Mouse (Mus musculus): ENCODE data around the gene Klrb1. TPM values are rescaled to one million over a fixed set of nuclear protein-coding genes. Genes with fewer than 3 reads are reported as not detected.
"Not testable (repeated sequence)": the region's sequence is repeated elsewhere in the genome, so short reads cannot be mapped to it uniquely, and the experiment has no call there.

The Klrb1 gene
- not detected in 2 replicates for polyA plus RNA-seq (2014; fragmentation: Nextera tagmentation; extraction: Ambion mirVana)

DNA sequence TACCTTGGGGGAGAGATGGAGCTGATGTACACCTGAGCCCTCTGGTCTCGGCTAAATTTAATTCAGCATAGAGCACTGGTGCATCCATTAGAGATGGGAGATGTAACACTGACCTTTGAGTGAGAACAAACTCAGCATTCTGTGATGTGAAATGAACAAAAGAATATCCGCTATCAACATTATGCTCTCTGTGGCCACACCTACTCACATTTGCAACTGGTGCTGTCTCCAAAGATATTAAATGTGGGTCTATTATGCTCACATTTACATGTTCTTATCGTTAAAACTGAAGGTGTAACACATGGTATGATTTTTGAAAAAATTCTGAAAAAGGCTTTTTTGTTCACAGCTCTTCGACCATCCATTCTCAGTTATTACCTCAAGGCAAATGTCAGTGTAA is at the start of gene Klrb1:
Gene Klrb1, minus strand, starts transcription at position 101 of the 400 bp plus-strand sequence.
- H3K36me3 ChIP-seq (ENCODE audit: insufficient read depth), result no peaks in the 10 kb centered on the region
- DNase-seq (no peak), ATAC-seq (ENCODE audit: insufficient read depth) (no peak)
- H3K27me3 ChIP-seq (ENCODE audit: insufficient read depth, low read length), result no peaks in the 10 kb centered on the region
- H3K4me3 ChIP-seq (ENCODE audit: low read depth, low read length), result no peak within 1 kb of the TSS
- no peaks in the 10 kb centered on the region for H3K9me3 ChIP-seq (ENCODE audit: low read depth, low read length)
- H3K9ac ChIP-seq, result no peak within 1 kb of the TSS
- H3K27ac ChIP-seq (ENCODE audit: low read depth), result no peak within 1 kb of the TSS
- H3K4me1 ChIP-seq (ENCODE audit: insufficient read depth), result no peaks in the 10 kb centered on the region
- 82% methylated on average over 4 of the region's 4 CpGs for WGBS
- no peak for TF ChIP-seq CTCF (IDR thresholded peaks at IDR 0.05; ENCODE audit: low read depth)
- H3K4me2 ChIP-seq, result no peak within 1 kb of the TSS

DNA sequence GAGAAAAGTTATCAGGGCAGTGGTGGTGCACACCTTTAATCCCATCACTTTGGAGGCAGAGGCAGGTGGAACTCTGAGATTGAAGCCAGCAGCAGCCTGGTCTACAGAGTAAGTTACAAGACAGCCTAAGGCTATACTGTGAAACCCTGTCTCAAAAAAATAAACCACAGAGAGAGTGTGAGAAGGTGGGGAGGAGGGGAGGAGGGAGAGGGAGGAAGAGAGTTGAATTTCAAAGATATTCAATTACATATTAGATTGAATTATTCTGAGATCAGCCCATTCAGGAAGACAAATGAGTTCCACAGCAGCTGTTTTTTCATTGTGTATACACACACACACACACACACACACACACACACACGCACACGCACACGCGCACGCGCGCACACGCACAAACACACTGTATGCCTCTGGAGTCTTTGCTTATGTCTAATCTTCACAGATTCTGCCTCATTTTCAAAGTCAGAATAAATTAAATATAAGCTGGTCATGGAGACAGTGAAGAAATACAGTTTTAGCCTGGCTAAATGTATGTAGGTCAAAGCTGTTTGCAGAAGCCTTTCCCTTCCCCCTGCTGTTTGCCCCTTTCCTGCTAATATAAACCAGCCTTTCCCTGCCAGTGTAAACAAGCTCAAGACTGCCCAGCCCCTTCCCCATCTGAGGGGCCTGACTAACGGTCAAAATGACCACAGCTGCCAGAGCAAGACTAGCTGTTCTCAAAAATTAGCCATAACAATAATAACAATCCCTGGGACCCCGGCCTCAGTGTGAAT is 46.8 kb upstream of the Klrb1 start:
- peak; percentile 69 for ATAC-seq (ENCODE audit: insufficient read depth)
- no peak for TF ChIP-seq CTCF (IDR thresholded peaks at IDR 0.05; ENCODE audit: low read depth)
- H3K36me3 ChIP-seq (ENCODE audit: insufficient read depth), result no peaks in the 10 kb centered on the region
- H3K27ac ChIP-seq (ENCODE audit: low read depth), result peak overlapping the region; percentile 55
- H3K9ac ChIP-seq, result no peak overlapping the region
- 34% methylated on average over 10 of the region's 10 CpGs for WGBS
- H3K27me3 ChIP-seq (ENCODE audit: insufficient read depth, low read length), result no peaks in the 10 kb centered on the region
- peak; percentile 70 for DNase-seq
- H3K4me2 ChIP-seq, result peak overlapping the region; percentile 41
- no peaks in the 10 kb centered on the region for H3K4me1 ChIP-seq (ENCODE audit: insufficient read depth)
- H3K4me3 ChIP-seq (ENCODE audit: low read depth, low read length), result no peak overlapping the region
- no peaks in the 10 kb centered on the region; the same call in 1 of the 2 replicates for H3K9me3 ChIP-seq (ENCODE audit: low read depth, low read length)

DNA sequence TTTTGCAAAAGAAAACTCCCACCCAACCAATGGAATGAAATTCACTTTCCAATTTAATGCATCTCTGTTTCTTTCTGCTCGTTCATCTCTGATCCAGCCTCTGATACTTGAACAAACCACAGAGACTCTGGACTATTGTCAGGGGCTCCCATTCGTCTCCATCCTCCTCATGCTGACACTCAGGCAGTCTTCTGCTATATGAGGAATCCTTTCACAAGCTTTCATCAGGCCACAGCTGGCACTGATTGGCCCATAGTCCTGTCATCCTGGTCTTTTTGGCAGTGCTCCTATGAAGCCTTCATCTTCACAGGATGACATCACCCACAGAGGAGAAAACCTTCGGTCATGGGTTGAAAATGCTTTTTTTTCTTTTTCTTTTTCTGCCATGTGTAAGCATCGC is 45.2 kb upstream of the Klrb1 start:
- ATAC-seq (ENCODE audit: insufficient read depth) (no peak), DNase-seq (no peak)
- Histone ChIP-seq H3K27me3 (ENCODE audit: insufficient read depth, low read length) (no peaks in the 10 kb centered on the region), H3K4me2 (no peak overlapping the region), H3K9me3 (ENCODE audit: low read depth, low read length) (no peaks in the 10 kb centered on the region; the same call in 1 of the 2 replicates), H3K27ac (ENCODE audit: low read depth) (no peak overlapping the region), H3K4me3 (ENCODE audit: low read depth, low read length) (no peak overlapping the region), H3K9ac (no peak overlapping the region), H3K36me3 (ENCODE audit: insufficient read depth) (no peaks in the 10 kb centered on the region), H3K4me1 (ENCODE audit: insufficient read depth) (no peaks in the 10 kb centered on the region)
- WGBS, result 69% methylated on average over 4 of the region's 4 CpGs
- no peak for TF ChIP-seq CTCF (IDR thresholded peaks at IDR 0.05; ENCODE audit: low read depth)

DNA sequence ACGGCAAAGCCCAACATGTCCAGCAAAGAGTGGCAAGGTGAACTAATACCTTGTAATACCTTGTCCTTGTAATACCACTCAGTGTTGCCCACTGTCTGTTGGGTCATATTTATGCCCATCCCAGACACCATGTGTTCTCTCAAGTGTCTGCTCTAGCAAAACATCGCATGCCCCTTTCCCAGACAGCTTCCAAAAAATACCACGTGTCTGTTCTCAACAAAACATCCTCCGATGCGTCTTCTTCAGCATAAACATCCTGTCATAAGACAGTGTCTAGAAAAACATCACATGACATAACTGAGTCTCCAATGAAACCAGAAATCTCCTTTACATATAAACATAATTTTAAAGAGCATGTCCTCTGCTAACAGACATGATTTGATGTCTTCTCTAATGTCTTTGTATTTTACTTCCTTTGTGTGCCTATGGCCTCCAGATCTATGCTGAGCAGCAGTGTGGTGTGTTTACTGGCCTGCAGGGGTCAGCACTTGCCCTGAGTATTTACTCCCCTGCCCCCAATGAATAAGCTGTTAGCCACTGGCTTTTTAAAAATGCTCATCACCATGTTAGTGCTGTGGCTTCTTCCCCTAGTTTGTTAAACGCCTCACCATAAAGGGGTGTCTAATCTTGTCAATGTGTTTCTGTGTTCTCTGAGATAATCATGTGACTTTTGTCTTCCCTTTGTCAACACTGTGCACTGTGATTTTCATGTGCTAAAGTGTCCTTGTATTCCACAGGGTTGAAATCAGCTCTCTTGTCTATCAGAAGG is 43.8 kb upstream of the Klrb1 start:
- H3K27ac ChIP-seq (ENCODE audit: low read depth), result 0 out of 2 replicates have a peak overlapping the region, but pooled peaks have one; percentile 24
- not testable (repeated sequence) for H3K36me3 ChIP-seq (ENCODE audit: insufficient read depth); H3K4me1 ChIP-seq (ENCODE audit: insufficient read depth); H3K27me3 ChIP-seq (ENCODE audit: insufficient read depth, low read length); ATAC-seq (ENCODE audit: insufficient read depth); H3K9ac ChIP-seq; H3K9me3 ChIP-seq (ENCODE audit: low read depth, low read length); H3K4me2 ChIP-seq; H3K4me3 ChIP-seq (ENCODE audit: low read depth, low read length)
- peak; percentile 79 for DNase-seq
- peak; percentile 68 for TF ChIP-seq CTCF (IDR thresholded peaks at IDR 0.05; ENCODE audit: low read depth)
- 37% methylated on average over 6 of the region's 6 CpGs for WGBS

DNA sequence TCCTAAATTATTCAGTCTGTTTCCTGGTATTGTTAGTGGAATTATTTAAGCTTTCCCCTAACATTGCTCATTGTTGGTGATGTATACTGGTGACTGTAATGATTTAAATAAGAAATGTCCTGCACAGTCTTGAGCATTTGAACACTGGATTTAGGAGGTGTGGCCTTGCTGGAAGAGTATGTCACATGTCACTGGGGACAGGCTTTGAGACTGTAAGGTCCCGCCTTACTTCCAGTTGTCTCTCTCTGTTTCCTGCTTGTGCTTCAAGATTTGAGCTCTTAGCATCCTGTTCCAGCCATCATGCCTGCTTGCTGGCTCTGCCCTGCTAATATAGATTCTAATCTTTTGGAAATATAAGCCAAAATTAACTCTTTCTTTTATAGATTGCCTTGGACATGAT is 42.4 kb upstream of the Klrb1 start:
- Histone ChIP-seq H3K9me3 (ENCODE audit: low read depth, low read length) (no peaks in the 10 kb centered on the region), H3K4me1 (ENCODE audit: insufficient read depth) (no peaks in the 10 kb centered on the region), H3K4me2 (no peak overlapping the region), H3K27ac (ENCODE audit: low read depth) (no peak overlapping the region), H3K27me3 (ENCODE audit: insufficient read depth, low read length) (no peaks in the 10 kb centered on the region), H3K9ac (no peak overlapping the region), H3K36me3 (ENCODE audit: insufficient read depth) (no peaks in the 10 kb centered on the region), H3K4me3 (ENCODE audit: low read depth, low read length) (no peak overlapping the region)
- TF ChIP-seq CTCF (IDR thresholded peaks at IDR 0.05; ENCODE audit: low read depth), result no peak
- 83% methylated on average over 1 of the region's 1 CpGs for WGBS
- DNase-seq (no peak), ATAC-seq (ENCODE audit: insufficient read depth) (no peak)

DNA sequence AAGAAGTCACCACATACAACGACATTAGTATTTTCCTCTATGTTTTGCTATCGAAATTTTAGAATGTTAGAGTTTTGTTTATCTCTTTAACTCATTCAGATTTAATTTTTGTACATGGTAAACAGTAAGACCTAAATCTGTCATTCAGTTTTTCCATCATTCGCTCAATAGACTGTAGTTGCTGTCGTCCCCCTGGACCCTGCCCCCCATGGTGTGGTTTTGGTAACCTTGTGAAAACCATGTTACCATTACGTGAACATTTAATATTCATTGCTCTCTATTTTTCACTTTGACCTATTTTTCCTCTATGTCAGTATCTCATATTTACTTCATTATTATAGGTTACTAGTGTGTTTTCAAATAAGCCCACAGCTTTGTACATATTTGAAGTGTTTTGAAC is 41.7 kb upstream of the Klrb1 start:
- no peaks in the 10 kb centered on the region for H3K4me1 ChIP-seq (ENCODE audit: insufficient read depth)
- H3K27me3 ChIP-seq (ENCODE audit: insufficient read depth, low read length), result no peaks in the 10 kb centered on the region
- ATAC-seq (ENCODE audit: insufficient read depth), result no peak
- no peaks in the 10 kb centered on the region for H3K36me3 ChIP-seq (ENCODE audit: insufficient read depth)
- 22% methylated on average over 5 of the region's 5 CpGs for WGBS
- TF ChIP-seq CTCF (IDR thresholded peaks at IDR 0.05; ENCODE audit: low read depth), result no peak
- H3K27ac ChIP-seq (ENCODE audit: low read depth), result no peak overlapping the region
- H3K9ac ChIP-seq, result no peak overlapping the region
- no peak for DNase-seq
- H3K9me3 ChIP-seq (ENCODE audit: low read depth, low read length), result no peaks in the 10 kb centered on the region
- peak overlapping the region; percentile 54 for H3K4me2 ChIP-seq
- peak overlapping the region; percentile 44 for H3K4me3 ChIP-seq (ENCODE audit: low read depth, low read length)

Data from lung, embryonic 14.5 days (tissue).